Mouse (Mus musculus) ES-E14 (cell line): ENCODE data around the gene Sgms1.

Experiments
- CHD2 ChIP-seq: IDR thresholded peaks from 2 replicates; pipeline ENCODE4 v1.6.1; 2014; ENCODE audit warnings: mild to moderate bottlenecking, low read depth, low read length, inconsistent platforms
- HCFC1 ChIP-seq: IDR thresholded peaks from 2 replicates; pipeline ENCODE4 v1.6.1; 2012; ENCODE audit warnings: low read length, inconsistent platforms, borderline replicate concordance; ENCODE audit not compliant: insufficient read depth
- MAFK ChIP-seq: IDR thresholded peaks from 2 replicates; pipeline ENCODE4 v1.6.1; 2014; ENCODE audit warnings: mild to moderate bottlenecking, low read depth, low read length, inconsistent platforms; ENCODE audit not compliant: insufficient read depth
- ZC3H11A ChIP-seq: IDR thresholded peaks from 2 replicates; pipeline ENCODE4 v1.6.1; 2012; ENCODE audit warnings: low read depth, mild to moderate bottlenecking, inconsistent platforms, low read length, borderline replicate concordance
- ZNF384 ChIP-seq: IDR thresholded peaks from 2 replicates; pipeline ENCODE4 v1.6.1; 2012; ENCODE audit warnings: low read depth, low read length, inconsistent platforms

- TF ChIP-seq CHD2 (no peak), HCFC1 (no peak), ZNF384 (no peak), MAFK (no peak), ZC3H11A (no peak)
Measured at GRCm38 (mm10) chr19:32254739-32255344, 134.7 kb downstream of the Sgms1 start.
